Comparison of ENCODE assay signal across 10 mouse cellular contexts in genomic region chr19:29373438-29373837, GRCm38 (mm10). TPM values are rescaled to one million over a fixed set of nuclear protein-coding genes. Genes with fewer than 3 reads are reported as not detected.
DNase-seq lines count a peak whose midpoint lies in the region; ATAC-seq and TF ChIP-seq lines count a peak whose summit lies in the region.
"Had no signal": no experiment of that assay in that cellular context is flagged by ENCODE, and none has a peak within 500 bp of the region (broad histone marks: within the 10 kb centered on the region; RNA-seq: fewer than 3 reads in every experiment).

No protein-coding gene starts in this region.

- H3K36me3 ChIP-seq in kidney, postnatal 0 days (ENCODE audit: insufficient read depth, low read length), result no peaks in the 10 kb centered on the region
- H3K36me3 ChIP-seq in embryonic facial prominence, embryonic 15.5 days, result no peaks in the 10 kb centered on the region
- H3K36me3 ChIP-seq in hindbrain, embryonic 16.5 days (ENCODE audit: control insufficient read depth, insufficient read depth, low read length), result no peaks in the 10 kb centered on the region
- H3K36me3 ChIP-seq in neural tube, embryonic 13.5 days, result no peaks in the 10 kb centered on the region

- no peaks in the 10 kb centered on the region for H3K4me1 ChIP-seq in kidney, postnatal 0 days (replicated peaks; ENCODE audit: insufficient read depth, low read length)
- peaks cover 7% of the 10 kb centered on the region for H3K4me1 ChIP-seq in embryonic facial prominence, embryonic 15.5 days
- H3K4me1 ChIP-seq in hindbrain, embryonic 16.5 days (ENCODE audit: control insufficient read depth, insufficient read depth, low read depth, low read length), result no peaks in the 10 kb centered on the region
- peaks cover 7% of the 10 kb centered on the region; the same call in 1 of the 2 replicates for H3K4me1 ChIP-seq in neural tube, embryonic 13.5 days (replicated peaks)

- H3K27me3 ChIP-seq in kidney, postnatal 0 days (ENCODE audit: insufficient read depth, low read length), result no peaks in the 10 kb centered on the region; the same call in 1 of the 2 replicates
- H3K27me3 ChIP-seq in embryonic facial prominence, embryonic 15.5 days, result no peaks in the 10 kb centered on the region
- no peaks in the 10 kb centered on the region for H3K27me3 ChIP-seq in hindbrain, embryonic 16.5 days (replicated peaks; ENCODE audit: control insufficient read depth, insufficient read depth, low read length)
- no peaks in the 10 kb centered on the region for H3K27me3 ChIP-seq in neural tube, embryonic 13.5 days
- H3K27me3 ChIP-seq: Patski had no signal

- ATAC-seq in kidney, postnatal 0 days (replicated peaks; ENCODE audit: low FRiP score, low read depth), result no peak
- ATAC-seq in embryonic facial prominence, embryonic 15.5 days (ENCODE audit: insufficient number of reproducible peaks, low FRiP score, low TSS enrichment, low read depth), result no peak
- ATAC-seq in hindbrain, embryonic 16.5 days, result no peak
- ATAC-seq in neural tube, embryonic 13.5 days (ENCODE audit: low read depth), result no peak
- ATAC-seq: Patski had no signal

- no peak overlapping the region for H3K27ac ChIP-seq in kidney, postnatal 0 days
- no peak overlapping the region for H3K27ac ChIP-seq in embryonic facial prominence, embryonic 15.5 days (replicated peaks)
- no peak overlapping the region for H3K27ac ChIP-seq in hindbrain, embryonic 16.5 days (ENCODE audit: low read depth, low read length)
- H3K27ac ChIP-seq in neural tube, embryonic 13.5 days (replicated peaks), result no peak overlapping the region

- TF ChIP-seq CTCF in kidney, postnatal 0 days (IDR thresholded peaks at IDR 0.05; ENCODE audit: low read depth), result no peak

- H3K9ac ChIP-seq in kidney, postnatal 0 days (ENCODE audit: low read depth, low read length), result no peak overlapping the region
- no peak overlapping the region for H3K9ac ChIP-seq in embryonic facial prominence, embryonic 15.5 days
- peak overlapping the region; percentile 41; the same call in 1 of the 2 replicates for H3K9ac ChIP-seq in hindbrain, embryonic 16.5 days (ENCODE audit: low read depth, low read length)
- peak overlapping the region; percentile 50 for H3K9ac ChIP-seq in neural tube, embryonic 13.5 days

- no peak overlapping the region for H3K4me3 ChIP-seq in kidney, postnatal 0 days (replicated peaks; ENCODE audit: low read depth, low read length)
- no peak overlapping the region for H3K4me3 ChIP-seq in embryonic facial prominence, embryonic 15.5 days (replicated peaks)
- H3K4me3 ChIP-seq in hindbrain, embryonic 16.5 days (ENCODE audit: low read length), result peak overlapping the region; percentile 3; the same call in 1 of the 2 replicates
- H3K4me3 ChIP-seq in neural tube, embryonic 13.5 days, result peak overlapping the region; percentile 27

- H3K9me3 ChIP-seq in kidney, postnatal 0 days (replicated peaks; ENCODE audit: low read length), result no peaks in the 10 kb centered on the region
- no peaks in the 10 kb centered on the region for H3K9me3 ChIP-seq in embryonic facial prominence, embryonic 15.5 days (replicated peaks)
- H3K9me3 ChIP-seq in hindbrain, embryonic 16.5 days (ENCODE audit: control insufficient read depth, low read length), result no peaks in the 10 kb centered on the region
- no peaks in the 10 kb centered on the region for H3K9me3 ChIP-seq in neural tube, embryonic 13.5 days

- peak overlapping the region; percentile 45 for H3K4me2 ChIP-seq in kidney, postnatal 0 days (ENCODE audit: low read length)
- H3K4me2 ChIP-seq in embryonic facial prominence, embryonic 15.5 days (replicated peaks), result peak overlapping the region; percentile 25; the same call in 1 of the 2 replicates
- H3K4me2 ChIP-seq in hindbrain, embryonic 16.5 days (ENCODE audit: low read length), result peak overlapping the region; percentile 48
- H3K4me2 ChIP-seq in neural tube, embryonic 13.5 days, result peak overlapping the region; percentile 50

- WGBS in kidney, postnatal 0 days, result 36% methylated on average over 11 of the region's 11 CpGs
- 43% methylated on average over 11 of the region's 11 CpGs for WGBS in embryonic facial prominence, embryonic 15.5 days
- 38% methylated on average over 11 of the region's 11 CpGs for WGBS in hindbrain, embryonic 16.5 days
- whole genome bisulfite sequencing in neural tube, embryonic 13.5 days, result 32% methylated on average over 11 of the region's 11 CpGs

- DNase-seq in kidney, postnatal 0 days (ENCODE audit: low spot score), result no peak
- DNase-seq in kidney, postnatal 10 days, result no peak
- no peak for DNase-seq in adrenal gland, postnatal 10 days
- DNase-seq in cerebellum, postnatal 4 days (ENCODE audit: low spot score in 2 of 2), result no peak
- DNase-seq: cerebellum, adult 11-12 months had no signal

RNA-seq across cellular contexts. Expression of gene Cd274, which starts 6.2 kb away (rescaled TPM):
- 0.18 and 0.33 TPM in 2 replicates for polyA plus RNA-seq in kidney, postnatal 0 days (2015; fragmentation: Nextera tagmentation; extraction: Ambion mirVana)
- 0.71 and 0.72 TPM in 2 replicates for polyA plus RNA-seq in embryonic facial prominence, embryonic 15.5 days (2015; fragmentation: Nextera tagmentation; extraction: Ambion mirVana)
- polyA plus RNA-seq in hindbrain, embryonic 16.5 days (2015; fragmentation: Nextera tagmentation; extraction: Ambion mirVana), result 0.56 and 0.76 TPM in 2 replicates
- polyA plus RNA-seq in neural tube, embryonic 13.5 days (2015; fragmentation: Nextera tagmentation; extraction: Ambion mirVana), result 0.39 and 0.52 TPM in 2 replicates
- total RNA-seq in adrenal gland, postnatal 10 days (2021), result 1 to 10 TPM; 2.7 to 6.9 TPM

RNA-seq across cellular contexts. Expression of gene Plgrkt, which starts 6.2 kb away (rescaled TPM):
- 76.3 and 84.4 TPM in 2 replicates for polyA plus RNA-seq in kidney, postnatal 0 days (2015; fragmentation: Nextera tagmentation; extraction: Ambion mirVana)
- polyA plus RNA-seq in embryonic facial prominence, embryonic 15.5 days (2015; fragmentation: Nextera tagmentation; extraction: Ambion mirVana), result 79.0 and 83.9 TPM in 2 replicates
- 66.4 and 71.9 TPM in 2 replicates for polyA plus RNA-seq in hindbrain, embryonic 16.5 days (2015; fragmentation: Nextera tagmentation; extraction: Ambion mirVana)
- polyA plus RNA-seq in neural tube, embryonic 13.5 days (2015; fragmentation: Nextera tagmentation; extraction: Ambion mirVana), result 92.6 and 99.2 TPM in 2 replicates
- total RNA-seq in adrenal gland, postnatal 10 days (2021), result 10 to 100 TPM; 44.0 to 83.3 TPM

RNA-seq across cellular contexts. Expression of gene Pdcd1lg2, which starts 37.3 kb away (rescaled TPM):
- polyA plus RNA-seq in kidney, postnatal 0 days (2015; fragmentation: Nextera tagmentation; extraction: Ambion mirVana), result not detected in 2 replicates
- polyA plus RNA-seq in embryonic facial prominence, embryonic 15.5 days (2015; fragmentation: Nextera tagmentation; extraction: Ambion mirVana), result not detected in 2 replicates
- 0.09 and 0.12 TPM in 2 replicates for polyA plus RNA-seq in hindbrain, embryonic 16.5 days (2015; fragmentation: Nextera tagmentation; extraction: Ambion mirVana)
- polyA plus RNA-seq in neural tube, embryonic 13.5 days (2015; fragmentation: Nextera tagmentation; extraction: Ambion mirVana), result not detected in 2 replicates
- total RNA-seq in adrenal gland, postnatal 10 days (2021), result not detected
- total RNA-seq: megakaryocyte progenitor cell, adult 5-6 weeks had no signal

RNA-seq across cellular contexts. Expression of gene Rln1, which starts 39.0 kb away (rescaled TPM):
- polyA plus RNA-seq in kidney, postnatal 0 days (2015; fragmentation: Nextera tagmentation; extraction: Ambion mirVana), result 0.33 TPM in 2 replicates
- 0.16 and 0.39 TPM in 2 replicates for polyA plus RNA-seq in embryonic facial prominence, embryonic 15.5 days (2015; fragmentation: Nextera tagmentation; extraction: Ambion mirVana)
- polyA plus RNA-seq in hindbrain, embryonic 16.5 days (2015; fragmentation: Nextera tagmentation; extraction: Ambion mirVana), result 3.5 and 4.6 TPM in 2 replicates
- polyA plus RNA-seq in neural tube, embryonic 13.5 days (2015; fragmentation: Nextera tagmentation; extraction: Ambion mirVana), result 2.2 and 2.3 TPM in 2 replicates
- total RNA-seq in adrenal gland, postnatal 10 days (2021), result not detected
- total RNA-seq: megakaryocyte progenitor cell, adult 5-6 weeks had no signal
- polyA plus RNA-seq: Patski had no signal

RNA-seq across cellular contexts. Expression of gene Insl6, which starts 48.3 kb away (rescaled TPM):
- polyA plus RNA-seq in kidney, postnatal 0 days (2015; fragmentation: Nextera tagmentation; extraction: Ambion mirVana), result 8.9 and 11.2 TPM in 2 replicates
- 9.0 and 9.9 TPM in 2 replicates for polyA plus RNA-seq in embryonic facial prominence, embryonic 15.5 days (2015; fragmentation: Nextera tagmentation; extraction: Ambion mirVana)
- 1.4 and 2.3 TPM in 2 replicates for polyA plus RNA-seq in hindbrain, embryonic 16.5 days (2015; fragmentation: Nextera tagmentation; extraction: Ambion mirVana)
- 2.7 and 3.5 TPM in 2 replicates for polyA plus RNA-seq in neural tube, embryonic 13.5 days (2015; fragmentation: Nextera tagmentation; extraction: Ambion mirVana)
- total RNA-seq in adrenal gland, postnatal 10 days (2021), result under 1 TPM in 1 of 2 experiments, not detected in 1; 0.66 TPM

Comparison
In these comparisons a context has a peak if more than half of its experiments do, and no peak if none do; other contexts are left out.
1. H3K4me3 ChIP-seq: peak in hindbrain, embryonic 16.5 days (single experiment) and neural tube, embryonic 13.5 days (single experiment); none in kidney, postnatal 0 days (single experiment) and embryonic facial prominence, embryonic 15.5 days (single experiment).
2. H3K9ac ChIP-seq: peak in hindbrain, embryonic 16.5 days (single experiment) and neural tube, embryonic 13.5 days (single experiment); none in kidney, postnatal 0 days (single experiment) and embryonic facial prominence, embryonic 15.5 days (single experiment).
3. Peak in every context shown above with its lines, with median percentiles within 50 percentile points of each other: H3K4me2 ChIP-seq.